Mouse (Mus musculus) liver, embryonic 15.5 days (tissue): Measurements from ENCODE around the gene Kncn. TPM values are rescaled to one million over a fixed set of nuclear protein-coding genes. Genes with fewer than 3 reads are reported as not detected.

Experiments
- ATAC-seq: fragments of 200-750 bp; cut with Nextera tagmentation; 2 replicates; pipeline ENCODE4 v1.8.0; 2017; ENCODE audit warnings: moderate number of reproducible peaks, mild to moderate bottlenecking, moderate library complexity; ENCODE audit not compliant: insufficient read depth
- H3K27ac ChIP-seq: fragments of 300-500 bp; sonication (generic); replicated peaks from 2 replicates; pipeline ENCODE4 v1.5.1; 2015; ENCODE audit warnings: mild to moderate bottlenecking, inconsistent platforms
- H3K27me3 ChIP-seq: fragments of 300-500 bp; sonication (generic); 2 replicates; pipeline ENCODE4 v1.6.1; 2015; ENCODE audit warnings: mild to moderate bottlenecking, inconsistent platforms
- H3K36me3 ChIP-seq: fragments of 300-500 bp; sonication (generic); replicated peaks from 2 replicates; pipeline ENCODE4 v1.6.1; 2015; ENCODE audit warnings: moderate library complexity, mild to moderate bottlenecking, inconsistent platforms
- H3K4me1 ChIP-seq: fragments of 300-500 bp; sonication (generic); replicated peaks from 2 replicates; pipeline ENCODE4 v1.6.1; 2015; ENCODE audit warnings: inconsistent platforms
- H3K4me2 ChIP-seq: fragments of 300-500 bp; sonication (generic); 2 replicates; pipeline ENCODE4 v1.6.1; 2015; ENCODE audit warnings: moderate library complexity, mild to moderate bottlenecking, inconsistent platforms
- H3K4me3 ChIP-seq: fragments of 300-500 bp; sonication (generic); replicated peaks from 2 replicates; pipeline ENCODE4 v1.5.1; 2015; ENCODE audit warnings: mild to moderate bottlenecking, inconsistent platforms
- H3K9ac ChIP-seq: fragments of 300-500 bp; sonication (generic); 2 replicates; pipeline ENCODE4 v1.6.1; 2015; ENCODE audit warnings: moderate library complexity, mild to moderate bottlenecking, inconsistent platforms
- H3K9me3 ChIP-seq: fragments of 300-500 bp; sonication (generic); replicated peaks from 2 replicates; pipeline ENCODE4 v1.6.1; 2016; ENCODE audit warnings: inconsistent platforms
- WGBS: fragments of 180-500 bp; shearing (Covaris S2); methylation state at CpG from one replicate; pipeline ENCODE4 v1.1.7; 2015; ENCODE audit warnings: mixed read lengths; ENCODE audit not compliant: insufficient replicate concordance; 5-methylcytosine and 5-hydroxymethylcytosine counted together
- polyA plus RNA-seq: library from polyadenylated mRNA; unstranded; fragments of >200 nt; fragmentation: Nextera tagmentation; extraction: Ambion mirVana; gene quantifications from 2 replicates; pipeline ENCODE4 v1.2.1, GENCODE M21; 2015

Gene Kncn
- polyA plus RNA-seq, 1 experiment from 2014 or later = not detected

GRCm38 (mm10) chr4:115905701-115906100 is 21.5 kb downstream of the Kncn start:
- H3K27me3 ChIP-seq = peaks cover 89% of the 10 kb centered on the region
- ATAC-seq = no peak
- 13% methylated on average over 7 of the region's 7 CpGs for WGBS

DNA sequence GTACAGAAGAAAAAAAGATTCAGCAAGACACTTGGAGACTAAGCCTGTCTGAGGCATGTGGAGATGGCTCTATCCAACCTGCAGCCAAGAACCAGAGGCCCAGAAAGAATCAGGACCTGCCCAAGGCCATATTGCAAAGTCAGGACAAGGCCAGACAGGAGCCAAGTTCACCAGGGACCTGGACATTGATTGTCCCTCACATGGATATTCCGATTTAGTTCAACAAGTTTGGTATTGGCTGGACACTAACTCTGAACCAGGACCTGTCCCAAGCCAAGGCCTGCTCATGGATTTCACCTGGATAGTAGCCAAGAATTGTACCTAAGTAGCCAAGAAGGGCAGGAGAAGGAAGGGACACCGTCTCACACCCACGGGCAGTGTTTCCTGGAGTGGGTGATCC is 22.6 kb downstream of the Kncn start:
- no peaks in the 10 kb centered on the region for H3K4me1 ChIP-seq
- no peaks in the 10 kb centered on the region for H3K36me3 ChIP-seq
- ATAC-seq = no peak
- H3K4me3 ChIP-seq = no peak overlapping the region
- no peaks in the 10 kb centered on the region for H3K9me3 ChIP-seq
- H3K27me3 ChIP-seq = peaks cover 88% of the 10 kb centered on the region
- no peak overlapping the region for H3K4me2 ChIP-seq
- whole genome bisulfite sequencing = 61% methylated on average over 3 of the region's 3 CpGs
- no peak overlapping the region for H3K27ac ChIP-seq
- H3K9ac ChIP-seq = no peak overlapping the region

More at GRCm38 (mm10) chr4:115905701-115906100, 21.5 kb downstream of the Kncn start:
- H3K4me1 ChIP-seq = no peaks in the 10 kb centered on the region
- no peak overlapping the region for H3K9ac ChIP-seq
- no peak overlapping the region for H3K4me3 ChIP-seq
- no peaks in the 10 kb centered on the region for H3K36me3 ChIP-seq
- H3K27ac ChIP-seq = no peak overlapping the region
- no peaks in the 10 kb centered on the region for H3K9me3 ChIP-seq
- H3K4me2 ChIP-seq = no peak overlapping the region

DNA sequence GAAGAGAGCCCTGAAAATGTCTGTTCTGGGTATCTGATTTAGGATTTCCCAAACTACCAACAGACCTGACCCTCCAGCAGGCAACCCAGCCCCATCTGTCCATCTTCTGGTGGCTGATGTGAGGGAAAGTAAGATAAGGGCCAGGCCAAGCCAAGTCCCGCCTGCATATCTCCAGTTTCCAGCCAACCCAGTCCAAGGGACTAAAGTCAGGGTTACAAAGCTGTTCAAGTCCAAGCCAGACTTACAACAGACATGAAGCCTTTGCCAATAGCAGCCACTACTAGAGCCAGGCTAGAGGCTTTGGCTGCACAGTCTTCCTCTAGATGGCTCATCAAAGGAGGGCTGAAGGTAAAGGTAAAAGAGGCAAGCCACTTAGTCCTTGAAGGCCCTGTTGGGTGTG is 23.8 kb downstream of the Kncn start:
- Histone ChIP-seq H3K4me1 (no peaks in the 10 kb centered on the region), H3K9ac (no peak overlapping the region), H3K4me2 (no peak overlapping the region), H3K9me3 (no peaks in the 10 kb centered on the region), H3K27ac (no peak overlapping the region), H3K36me3 (no peaks in the 10 kb centered on the region), H3K4me3 (no peak overlapping the region), H3K27me3 (peaks cover 86% of the 10 kb centered on the region)
- 11% methylated on average over 1 of the region's 1 CpGs for WGBS
- ATAC-seq = no peak

- no peak overlapping the region for H3K4me2 ChIP-seq
- H3K9me3 ChIP-seq = no peaks in the 10 kb centered on the region
- H3K9ac ChIP-seq = no peak overlapping the region
- H3K36me3 ChIP-seq = no peaks in the 10 kb centered on the region
- no peak overlapping the region for H3K4me3 ChIP-seq
- no peak overlapping the region for H3K27ac ChIP-seq
- H3K4me1 ChIP-seq = no peaks in the 10 kb centered on the region
- H3K27me3 ChIP-seq = peaks cover 85% of the 10 kb centered on the region
- 23% methylated on average over 7 of the region's 7 CpGs for WGBS
- no peak for ATAC-seq
These were observed 24.4 kb downstream of the Kncn start for GRCm38 (mm10) chr4:115908641-115909040.

- no peaks in the 10 kb centered on the region for H3K9me3 ChIP-seq
- H3K4me1 ChIP-seq = no peaks in the 10 kb centered on the region
- no peak for ATAC-seq
- H3K27ac ChIP-seq = no peak overlapping the region
- no peak overlapping the region for H3K4me2 ChIP-seq
- H3K9ac ChIP-seq = no peak overlapping the region
- no peaks in the 10 kb centered on the region for H3K36me3 ChIP-seq
- no peak overlapping the region for H3K4me3 ChIP-seq
- WGBS = 26% methylated on average over 4 of the region's 4 CpGs
- peaks cover 57% of the 10 kb centered on the region for H3K27me3 ChIP-seq
These were observed 27.4 kb downstream of the Kncn start for GRCm38 (mm10) chr4:115911586-115911985.

GRCm38 (mm10) chr4:115919911-115920310 is 35.7 kb downstream of the Kncn start:
- H3K27ac ChIP-seq = no peak overlapping the region
- H3K9ac ChIP-seq = no peak overlapping the region
- no peak for ATAC-seq
- H3K36me3 ChIP-seq = no peaks in the 10 kb centered on the region
- no peaks in the 10 kb centered on the region for H3K9me3 ChIP-seq
- WGBS = 70% methylated on average over 16 of the region's 16 CpGs
- H3K4me3 ChIP-seq = no peak overlapping the region
- no peak overlapping the region for H3K4me2 ChIP-seq
- peaks cover 61% of the 10 kb centered on the region for H3K27me3 ChIP-seq
- no peaks in the 10 kb centered on the region for H3K4me1 ChIP-seq

DNA sequence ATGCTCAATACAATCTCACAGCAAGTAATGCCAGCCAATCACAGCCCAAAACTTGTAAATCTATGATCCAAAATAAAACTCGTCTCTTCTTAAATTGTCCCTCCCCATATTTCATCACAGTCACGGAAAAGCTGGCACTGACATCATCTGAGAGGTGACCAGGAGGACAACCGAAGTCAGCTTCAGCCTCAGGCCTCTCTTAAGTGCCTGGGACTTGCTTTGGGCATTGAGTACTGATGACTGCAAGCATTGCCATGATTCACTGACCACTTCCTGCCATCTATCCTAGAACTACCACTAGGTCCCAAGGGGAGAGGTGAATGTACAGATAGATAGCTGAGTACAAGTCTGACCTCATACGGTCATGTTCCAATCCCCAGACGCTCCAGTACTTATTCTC is 38.5 kb downstream of the Kncn start:
- WGBS = 58% methylated on average over 5 of the region's 5 CpGs
- no peak for ATAC-seq
- H3K9ac ChIP-seq = no peak overlapping the region
- H3K4me3 ChIP-seq = no peak overlapping the region
- no peaks in the 10 kb centered on the region for H3K36me3 ChIP-seq
- H3K4me1 ChIP-seq = no peaks in the 10 kb centered on the region
- H3K9me3 ChIP-seq = no peaks in the 10 kb centered on the region
- H3K4me2 ChIP-seq = no peak overlapping the region
- peaks cover 57% of the 10 kb centered on the region for H3K27me3 ChIP-seq
- H3K27ac ChIP-seq = no peak overlapping the region

DNA sequence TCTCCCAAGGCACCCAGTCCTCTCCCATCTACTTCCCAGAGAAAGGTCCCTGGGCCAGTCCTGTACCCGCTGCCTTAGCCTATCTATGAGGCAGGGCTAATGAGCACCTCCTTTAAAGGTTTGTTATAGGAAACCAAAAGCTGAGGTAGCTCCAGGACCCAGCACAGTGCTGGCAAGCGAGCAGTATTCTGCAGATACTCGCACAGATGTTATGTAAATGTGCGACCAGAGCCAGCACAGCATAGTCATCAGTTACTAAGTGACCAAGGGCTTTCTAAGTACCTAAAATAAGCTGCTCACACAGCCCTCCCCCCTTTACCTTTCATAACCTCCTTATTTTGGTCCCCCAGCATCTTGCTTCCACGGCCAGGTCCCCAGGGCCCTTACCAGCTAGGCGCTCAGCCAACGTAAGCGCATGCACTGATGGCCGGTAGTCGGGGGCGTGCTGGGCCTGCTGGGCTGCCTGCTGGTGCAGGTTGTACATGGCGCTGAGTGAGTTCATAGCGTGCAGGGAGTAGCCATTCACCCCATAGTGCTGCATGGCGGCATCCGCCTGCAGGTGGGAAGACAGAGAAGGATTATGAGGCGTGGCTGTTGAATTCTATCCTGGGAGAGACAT is 39.2 kb downstream of the Kncn start:
- no peak overlapping the region for H3K27ac ChIP-seq
- WGBS = 65% methylated on average over 16 of the region's 16 CpGs
- H3K27me3 ChIP-seq = peaks cover 56% of the 10 kb centered on the region
- H3K4me3 ChIP-seq = no peak overlapping the region
- H3K9ac ChIP-seq = no peak overlapping the region
- no peak for ATAC-seq
- H3K36me3 ChIP-seq = no peaks in the 10 kb centered on the region
- no peaks in the 10 kb centered on the region for H3K4me1 ChIP-seq
- no peak overlapping the region for H3K4me2 ChIP-seq
- no peaks in the 10 kb centered on the region for H3K9me3 ChIP-seq

GRCm38 (mm10) chr4:115927637-115928036 is 43.4 kb downstream of the Kncn start:
- Histone ChIP-seq H3K9ac (no peak overlapping the region), H3K36me3 (no peaks in the 10 kb centered on the region), H3K4me1 (no peaks in the 10 kb centered on the region), H3K4me3 (no peak overlapping the region), H3K27ac (no peak overlapping the region), H3K9me3 (no peaks in the 10 kb centered on the region), H3K4me2 (no peak overlapping the region), H3K27me3 (peaks cover 72% of the 10 kb centered on the region)
- 36% methylated on average over 7 of the region's 7 CpGs for WGBS
- ATAC-seq = no peak

DNA sequence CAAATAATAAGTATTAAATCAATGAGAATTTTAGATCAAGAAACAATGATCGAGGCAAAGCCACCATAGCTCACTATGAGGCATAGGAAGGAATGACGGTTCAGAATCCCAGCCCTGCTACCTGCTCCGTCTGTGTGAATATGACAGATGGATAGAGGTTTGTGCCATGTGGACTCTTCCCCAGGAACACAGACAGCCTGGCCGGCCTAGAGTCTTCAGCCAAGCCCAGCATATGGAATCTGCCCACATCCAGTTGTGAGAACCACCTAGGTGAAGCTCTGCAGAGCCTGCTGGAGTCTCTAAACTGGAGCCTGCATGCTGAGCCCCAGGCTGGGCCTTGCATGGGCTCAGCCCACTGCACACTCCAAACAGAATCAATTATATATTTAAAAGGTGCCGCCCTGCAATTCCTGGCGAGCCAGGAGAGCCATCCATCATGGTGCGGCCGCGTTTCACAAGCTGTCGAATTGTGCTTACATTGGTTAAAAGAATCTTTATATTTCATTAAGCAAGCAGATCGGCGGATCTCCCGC is 47.4 kb downstream of the Kncn start:
- Histone ChIP-seq H3K27me3 (peaks cover 97% of the 10 kb centered on the region), H3K4me1 (peaks cover 3% of the 10 kb centered on the region; the same call in 1 of the 2 replicates), H3K9me3 (no peaks in the 10 kb centered on the region), H3K9ac (no peak overlapping the region), H3K4me3 (no peak overlapping the region), H3K36me3 (no peaks in the 10 kb centered on the region), H3K4me2 (no peak overlapping the region), H3K27ac (no peak overlapping the region)
- 47% methylated on average over 13 of the region's 13 CpGs for WGBS
- ATAC-seq = no peak

DNA sequence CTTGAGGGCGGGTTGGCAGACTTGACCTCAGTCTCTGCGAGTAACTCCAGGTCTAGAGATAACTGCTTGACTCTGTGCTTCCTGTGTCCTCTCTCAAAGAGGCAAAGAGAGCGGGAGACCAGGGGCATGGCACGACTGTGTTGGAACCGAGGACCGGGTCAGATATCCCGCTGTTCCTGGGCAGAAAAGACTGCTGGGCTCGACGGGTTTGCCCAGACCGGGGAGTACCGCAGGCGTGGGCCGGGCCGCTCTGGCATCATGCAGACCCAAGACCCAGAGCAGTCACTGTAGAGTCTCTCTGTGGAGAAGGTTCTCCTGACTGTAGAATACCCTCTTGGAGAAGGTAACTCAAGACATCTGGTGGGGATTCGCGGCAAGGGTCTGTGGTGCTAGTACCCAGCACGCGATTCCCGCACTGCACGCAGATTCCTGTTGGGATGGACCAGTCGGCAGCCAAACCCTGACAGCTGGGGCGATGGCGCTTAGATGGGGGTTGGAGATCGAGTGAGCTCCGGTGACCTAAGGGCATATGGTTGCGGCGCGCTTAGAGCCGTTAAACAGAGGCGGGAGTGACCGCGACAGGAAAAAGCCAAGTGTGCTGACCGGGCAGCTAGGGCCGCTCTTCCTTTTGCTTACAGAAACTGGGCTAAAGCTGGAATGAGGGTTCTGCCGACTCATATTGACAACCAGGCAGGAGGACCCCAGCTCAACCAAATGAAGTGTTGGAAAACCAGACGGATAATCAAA is 51.8 kb downstream of the Kncn start:
- 2% methylated on average over 36 of the region's 36 CpGs for WGBS
- Histone ChIP-seq H3K4me2 (no peak overlapping the region), H3K27ac (no peak overlapping the region), H3K4me3 (no peak overlapping the region), H3K4me1 (peaks cover 3% of the 10 kb centered on the region), H3K9me3 (no peaks in the 10 kb centered on the region), H3K36me3 (no peaks in the 10 kb centered on the region), H3K9ac (no peak overlapping the region), H3K27me3 (peaks cover 100% of the 10 kb centered on the region)
- no peak for ATAC-seq
